Mouse (Mus musculus) brain, embryonic 14.5 days (tissue): ENCODE measurements around the gene Sparc.

Experiments
- CTCF ChIP-seq: fragments of 200-500 bp; IDR thresholded peaks from 2 replicates; pipeline ENCODE4 v1.5.1; 2012; ENCODE audit warnings: inconsistent platforms, mild to moderate bottlenecking, moderate library complexity, borderline replicate concordance; ENCODE audit not compliant: insufficient read depth, insufficient read length; ENCODE audit errors: extremely low read depth
- POLR2A ChIP-seq: fragments of 200-500 bp; IDR thresholded peaks from 2 replicates; pipeline ENCODE4 v1.6.1; 2012; ENCODE audit warnings: mild to moderate bottlenecking, inconsistent platforms, borderline replicate concordance; ENCODE audit not compliant: poor library complexity, insufficient read depth, insufficient read length, severe bottlenecking; ENCODE audit errors: extremely low read depth

GRCm38 (mm10) chr11:55462149-55462548, 39.2 kb upstream of the Sparc start:
- TF ChIP-seq CTCF (no peak), POLR2A (no peak)
